Mouse (Mus musculus): Measurements from ENCODE around the gene Enox1. TPM values are rescaled to one million over a fixed set of nuclear protein-coding genes. Genes with fewer than 3 reads are reported as not detected.

Gene Enox1
- polyA plus RNA-seq, 1 experiment: not detected

- Histone ChIP-seq H3K4me3 (replicated peaks) (no peak overlapping the region), H3K4me1 (ENCODE audit: control insufficient read depth) (no peaks in the 10 kb centered on the region), H3K36me3 (ENCODE audit: control insufficient read depth) (no peaks in the 10 kb centered on the region), H3K27me3 (ENCODE audit: control insufficient read depth) (no peaks in the 10 kb centered on the region), H3K9me3 (ENCODE audit: control insufficient read depth, low read length) (peaks cover 3% of the 10 kb centered on the region; the same call in 1 of the 2 replicates)
- no peak for TF ChIP-seq TAL1 (IDR thresholded peaks at IDR 0.05; ENCODE audit: low read length)
- TF ChIP-seq GATA1 (IDR thresholded peaks at IDR 0.05; ENCODE audit: low read length): no peak
Observed at GRCm38 (mm10) chr14:77439426-77439825, 282.9 kb downstream of the Enox1 start.

GRCm38 (mm10) chr14:77440805-77441204 lies 284.2 kb downstream of the Enox1 start:
- Histone ChIP-seq H3K36me3 (ENCODE audit: control insufficient read depth) (no peaks in the 10 kb centered on the region), H3K4me3 (replicated peaks) (no peak overlapping the region), H3K27me3 (ENCODE audit: control insufficient read depth) (no peaks in the 10 kb centered on the region), H3K4me1 (ENCODE audit: control insufficient read depth) (no peaks in the 10 kb centered on the region), H3K9me3 (ENCODE audit: control insufficient read depth, low read length) (peaks cover 3% of the 10 kb centered on the region; the same call in 1 of the 2 replicates)
- no peak for TF ChIP-seq TAL1 (IDR thresholded peaks at IDR 0.05; ENCODE audit: low read length)
- no peak for TF ChIP-seq GATA1 (IDR thresholded peaks at IDR 0.05; ENCODE audit: low read length)

- Histone ChIP-seq H3K4me1 (ENCODE audit: control insufficient read depth) (no peaks in the 10 kb centered on the region), H3K9me3 (ENCODE audit: control insufficient read depth, low read length) (peaks cover 3% of the 10 kb centered on the region; the same call in 1 of the 2 replicates), H3K4me3 (replicated peaks) (no peak overlapping the region), H3K36me3 (ENCODE audit: control insufficient read depth) (no peaks in the 10 kb centered on the region), H3K27me3 (ENCODE audit: control insufficient read depth) (no peaks in the 10 kb centered on the region)
- TF ChIP-seq GATA1 (IDR thresholded peaks at IDR 0.05; ENCODE audit: low read length): no peak
- no peak for TF ChIP-seq TAL1 (IDR thresholded peaks at IDR 0.05; ENCODE audit: low read length)
Observed at GRCm38 (mm10) chr14:77441541-77441940, 285.0 kb downstream of the Enox1 start.

GRCm38 (mm10) chr14:77448001-77448400 lies 291.4 kb downstream of the Enox1 start:
- H3K9me3 ChIP-seq (ENCODE audit: control insufficient read depth, low read length): no peaks in the 10 kb centered on the region; the same call in 1 of the 2 replicates
- H3K36me3 ChIP-seq (ENCODE audit: control insufficient read depth): no peaks in the 10 kb centered on the region
- no peaks in the 10 kb centered on the region for H3K4me1 ChIP-seq (ENCODE audit: control insufficient read depth)
- H3K4me3 ChIP-seq (replicated peaks): no peak overlapping the region
- TF ChIP-seq TAL1 (IDR thresholded peaks at IDR 0.05; ENCODE audit: low read length) (no peak), GATA1 (IDR thresholded peaks at IDR 0.05; ENCODE audit: low read length) (no peak)
- no peaks in the 10 kb centered on the region for H3K27me3 ChIP-seq (ENCODE audit: control insufficient read depth)

GRCm38 (mm10) chr14:77451916-77452315 lies 295.4 kb downstream of the Enox1 start:
- Histone ChIP-seq H3K4me1 (ENCODE audit: control insufficient read depth) (no peaks in the 10 kb centered on the region), H3K27me3 (ENCODE audit: control insufficient read depth) (no peaks in the 10 kb centered on the region), H3K4me3 (replicated peaks) (no peak overlapping the region), H3K9me3 (ENCODE audit: control insufficient read depth, low read length) (no peaks in the 10 kb centered on the region; the same call in 1 of the 2 replicates), H3K36me3 (ENCODE audit: control insufficient read depth) (no peaks in the 10 kb centered on the region)
- TF ChIP-seq GATA1 (IDR thresholded peaks at IDR 0.05; ENCODE audit: low read length) (no peak), TAL1 (IDR thresholded peaks at IDR 0.05; ENCODE audit: low read length) (no peak)

GRCm38 (mm10) chr14:77456066-77456465 lies 299.5 kb downstream of the Enox1 start:
- Histone ChIP-seq H3K27me3 (ENCODE audit: control insufficient read depth) (no peaks in the 10 kb centered on the region), H3K36me3 (ENCODE audit: control insufficient read depth) (no peaks in the 10 kb centered on the region), H3K9me3 (ENCODE audit: control insufficient read depth, low read length) (no peaks in the 10 kb centered on the region; the same call in 1 of the 2 replicates), H3K4me3 (replicated peaks) (no peak overlapping the region), H3K4me1 (ENCODE audit: control insufficient read depth) (no peaks in the 10 kb centered on the region)
- no peak for TF ChIP-seq GATA1 (IDR thresholded peaks at IDR 0.05; ENCODE audit: low read length)

- no peaks in the 10 kb centered on the region for H3K27me3 ChIP-seq (ENCODE audit: control insufficient read depth)
- TF ChIP-seq TAL1 (IDR thresholded peaks at IDR 0.05; ENCODE audit: low read length): no peak
- TF ChIP-seq GATA1 (IDR thresholded peaks at IDR 0.05; ENCODE audit: low read length): no peak
- no peaks in the 10 kb centered on the region for H3K4me1 ChIP-seq (ENCODE audit: control insufficient read depth)
- H3K36me3 ChIP-seq (ENCODE audit: control insufficient read depth): no peaks in the 10 kb centered on the region
- no peaks in the 10 kb centered on the region; the same call in 1 of the 2 replicates for H3K9me3 ChIP-seq (ENCODE audit: control insufficient read depth, low read length)
- H3K4me3 ChIP-seq (replicated peaks): no peak overlapping the region
Observed at GRCm38 (mm10) chr14:77456876-77457275, 300.3 kb downstream of the Enox1 start.

GRCm38 (mm10) chr14:77458217-77458616 lies 301.7 kb downstream of the Enox1 start:
- Histone ChIP-seq H3K9me3 (ENCODE audit: control insufficient read depth, low read length) (no peaks in the 10 kb centered on the region), H3K4me3 (replicated peaks) (no peak overlapping the region), H3K36me3 (ENCODE audit: control insufficient read depth) (no peaks in the 10 kb centered on the region), H3K4me1 (ENCODE audit: control insufficient read depth) (no peaks in the 10 kb centered on the region), H3K27me3 (ENCODE audit: control insufficient read depth) (no peaks in the 10 kb centered on the region)
- TF ChIP-seq TAL1 (IDR thresholded peaks at IDR 0.05; ENCODE audit: low read length) (no peak), GATA1 (IDR thresholded peaks at IDR 0.05; ENCODE audit: low read length) (no peak)

- Histone ChIP-seq H3K9me3 (ENCODE audit: control insufficient read depth, low read length) (no peaks in the 10 kb centered on the region), H3K4me3 (replicated peaks) (no peak overlapping the region), H3K27me3 (ENCODE audit: control insufficient read depth) (no peaks in the 10 kb centered on the region), H3K36me3 (ENCODE audit: control insufficient read depth) (no peaks in the 10 kb centered on the region), H3K4me1 (ENCODE audit: control insufficient read depth) (no peaks in the 10 kb centered on the region)
- TF ChIP-seq GATA1 (IDR thresholded peaks at IDR 0.05; ENCODE audit: low read length) (no peak), TAL1 (IDR thresholded peaks at IDR 0.05; ENCODE audit: low read length) (no peak)
Observed at GRCm38 (mm10) chr14:77463919-77464318, 307.4 kb downstream of the Enox1 start.

- Histone ChIP-seq H3K36me3 (ENCODE audit: control insufficient read depth) (no peaks in the 10 kb centered on the region), H3K9me3 (ENCODE audit: control insufficient read depth, low read length) (no peaks in the 10 kb centered on the region), H3K4me3 (replicated peaks) (no peak overlapping the region), H3K4me1 (ENCODE audit: control insufficient read depth) (no peaks in the 10 kb centered on the region), H3K27me3 (ENCODE audit: control insufficient read depth) (no peaks in the 10 kb centered on the region)
- TF ChIP-seq GATA1 (IDR thresholded peaks at IDR 0.05; ENCODE audit: low read length) (no peak), TAL1 (IDR thresholded peaks at IDR 0.05; ENCODE audit: low read length) (no peak)
Observed at GRCm38 (mm10) chr14:77464782-77465181, 308.2 kb downstream of the Enox1 start.
